Mouse (Mus musculus) heart, postnatal 14 days (tissue): Measurements from ENCODE around the gene Tns1. TPM values are rescaled to one million over a fixed set of nuclear protein-coding genes. Genes with fewer than 3 reads are reported as not detected.

ENCODE experiments used
- DNase-seq, 2 experiments: peaks; one replicate each; pipeline ENCODE4 v3.0.0; 2021 to 2022
- intact Hi-C: fragments of 180-260 bp; cut with DNase I; formaldehyde crosslinking; loops from one replicate; pipeline ENCODE4 v1.15.1; 2025
- total RNA-seq, 2 experiments: library from RNA; stranded (reverse); gene quantifications; 2 replicates each; pipeline ENCODE4 v1.2.3; 2021

Tns1 gene
- total RNA-seq, 2 experiments from 2014 or later, result 677 to 755 TPM

DNA sequence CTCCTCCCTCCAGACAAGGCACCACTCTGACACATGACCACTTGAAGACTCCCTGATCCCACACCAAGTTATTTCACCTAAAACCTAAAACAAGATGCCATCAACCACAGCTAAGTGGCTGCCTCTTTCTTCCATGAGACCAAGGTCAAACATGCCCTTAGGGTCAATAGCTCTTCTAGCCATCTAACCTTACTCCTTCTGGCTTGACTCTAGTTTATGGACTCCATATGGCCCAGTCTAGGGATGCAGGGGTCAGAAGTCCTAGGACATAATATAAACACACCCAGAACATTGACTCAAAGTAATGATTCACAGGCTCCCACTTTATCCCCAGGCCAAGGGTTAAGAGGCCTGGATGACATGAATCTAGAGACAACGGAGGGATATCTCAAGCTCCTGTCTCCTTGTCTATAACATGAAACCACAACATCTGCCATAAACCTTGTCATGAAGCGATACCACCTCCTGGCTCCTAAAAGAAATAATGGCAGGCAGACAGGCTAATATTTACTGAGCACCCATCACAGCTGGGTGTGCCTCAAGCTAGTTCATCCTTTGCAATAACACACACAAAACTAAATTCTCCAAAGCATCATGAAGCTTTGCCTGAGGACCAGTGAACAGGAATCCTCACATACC is 123.3 kb downstream of the Tns1 start:
- no peak for DNase-seq
- intact Hi-C loops, result no loop called here

DNA sequence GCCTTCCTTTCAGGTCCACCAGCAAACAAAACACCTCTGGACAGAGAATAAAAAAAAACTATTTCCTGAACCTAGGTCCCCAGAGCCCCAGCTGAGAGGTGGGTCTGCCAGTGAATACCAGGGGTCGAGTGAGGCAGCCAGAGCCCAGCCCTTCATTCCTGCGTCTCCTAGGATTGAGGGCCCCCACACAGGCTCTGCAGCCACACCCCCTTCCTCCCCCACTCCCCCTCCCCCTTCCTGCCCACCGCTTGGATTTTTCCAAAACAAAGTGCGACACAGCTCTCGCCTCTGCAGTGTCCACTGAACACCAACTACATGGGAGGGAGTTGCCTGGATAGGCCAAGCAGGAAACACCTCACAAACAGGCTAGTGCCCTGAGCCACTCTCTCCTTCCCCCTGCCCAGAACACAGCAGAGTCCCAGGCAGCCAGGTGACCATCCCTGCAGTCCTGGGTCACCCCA is 124.0 kb downstream of the Tns1 start:
- DNase-seq, result peak; percentile 55 to 58

DNA sequence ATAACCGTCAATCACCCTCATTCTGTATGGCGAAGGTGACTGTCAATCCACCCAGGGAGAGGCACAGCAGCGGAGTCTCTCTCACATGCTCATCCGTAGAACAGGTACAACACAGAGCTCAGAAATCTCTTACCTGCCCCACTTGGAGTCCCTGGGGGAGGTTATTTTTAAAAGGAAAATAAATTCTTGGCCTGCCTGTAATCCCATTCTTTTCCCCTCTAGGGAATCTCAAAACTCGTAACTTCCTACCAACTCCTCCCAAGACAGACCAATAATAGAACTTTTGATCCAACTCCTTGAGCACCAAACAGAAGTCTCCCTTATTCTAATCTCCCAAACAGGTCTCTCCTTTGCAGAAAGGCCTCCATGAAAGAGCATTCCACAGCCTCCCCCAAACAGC is 124.7 kb downstream of the Tns1 start:
- DNase-seq, result no peak
- intact Hi-C loops, result loop anchor here (2.0 to 5.0 kb wide), 2 partner anchors 33 to 77 kb away; no protein-coding TSS in a partner anchor

More for the DNA sequence above, 124.0 kb downstream of the Tns1 start:
- intact Hi-C loops, result no loop called here

DNA sequence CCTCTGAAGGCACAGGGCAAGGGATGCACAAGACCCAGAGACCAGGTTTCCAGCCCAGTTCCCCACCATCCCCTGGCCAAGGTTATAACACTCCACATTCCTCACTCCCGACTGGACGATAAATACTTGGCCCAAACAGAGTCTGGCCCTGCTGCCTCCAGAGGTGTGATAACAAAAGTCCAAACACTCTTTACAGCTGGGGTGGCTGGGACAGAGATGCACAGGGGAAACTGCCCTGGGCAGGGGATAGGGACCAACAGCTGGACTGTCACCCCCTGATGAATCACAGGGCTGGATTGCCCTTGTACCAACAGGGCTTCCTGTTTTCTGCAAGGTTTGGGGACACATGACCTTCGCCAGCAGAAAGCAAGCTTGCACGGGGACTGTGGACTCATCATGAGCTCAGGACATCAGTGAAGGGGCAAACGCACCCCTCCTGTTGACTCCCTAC is 125.3 kb downstream of the Tns1 start:
- intact Hi-C loops, result loop anchor here (2.0 to 5.0 kb wide), 2 partner anchors 33 to 78 kb away; no protein-coding TSS in a partner anchor
- DNase-seq, result peak in 1 of 2 experiments; percentile 56

DNA sequence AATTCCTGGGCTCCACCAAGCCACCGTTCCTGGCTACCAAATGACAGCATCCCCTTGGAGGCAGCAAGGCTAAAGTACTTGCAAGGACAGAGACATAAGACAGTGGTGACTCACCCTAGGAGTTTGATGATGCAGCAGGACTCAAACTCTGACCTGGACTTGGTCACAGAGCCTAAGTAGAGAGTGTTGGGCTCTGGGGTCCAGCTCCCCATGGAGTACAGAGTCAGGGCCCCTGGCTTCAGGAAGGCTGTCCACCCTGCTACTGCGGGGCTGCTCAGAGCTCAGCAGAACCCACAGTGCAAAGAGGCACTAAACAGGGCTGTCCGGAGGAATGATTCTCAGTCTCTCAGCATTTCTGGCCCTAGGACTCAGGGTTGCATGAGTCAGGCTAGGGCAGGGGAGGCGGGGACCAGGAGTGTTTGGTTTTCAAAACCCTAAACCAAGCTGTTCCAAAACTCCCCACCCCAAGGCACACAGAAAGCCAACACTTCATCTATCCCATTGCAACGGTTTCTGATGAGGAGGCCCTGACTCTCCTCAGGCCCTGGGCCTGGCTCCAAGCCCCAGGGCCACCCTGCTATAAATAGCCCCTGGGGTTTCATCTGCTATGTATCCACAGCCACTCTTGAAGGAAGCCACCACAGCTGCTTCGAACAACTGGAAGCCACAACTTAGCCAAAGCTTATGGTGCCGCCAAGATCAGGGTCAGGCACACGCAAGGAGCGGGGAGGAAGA is 126.0 kb downstream of the Tns1 start:
- intact Hi-C loops, result loop anchor here (2.0 to 5.0 kb wide), 2 partner anchors 34 to 79 kb away; no protein-coding TSS in a partner anchor
- peak; percentile 72 to 79 for DNase-seq

DNA sequence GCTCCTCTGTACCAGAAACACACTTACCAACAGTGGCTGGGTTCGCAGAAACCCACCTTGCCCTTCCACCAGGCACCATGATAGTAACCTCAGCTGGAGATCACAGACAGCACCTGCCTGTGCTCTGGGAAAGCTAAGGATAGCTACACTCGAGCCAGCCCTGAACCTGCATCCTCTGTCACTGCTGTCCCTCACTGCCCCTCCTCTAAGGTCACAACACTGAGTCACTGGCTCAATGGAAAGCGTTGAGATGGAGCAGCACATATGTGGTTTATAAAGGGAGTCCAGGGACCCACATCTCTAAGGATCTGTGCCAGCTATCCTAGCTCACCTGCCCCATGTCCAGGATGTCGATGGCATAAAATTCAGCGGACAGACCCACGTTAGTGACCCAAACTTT is 126.9 kb downstream of the Tns1 start:
- intact Hi-C loops, result loop anchor here (5.0 kb wide), 1 partner anchor 35 kb away; no protein-coding TSS in a partner anchor

DNA sequence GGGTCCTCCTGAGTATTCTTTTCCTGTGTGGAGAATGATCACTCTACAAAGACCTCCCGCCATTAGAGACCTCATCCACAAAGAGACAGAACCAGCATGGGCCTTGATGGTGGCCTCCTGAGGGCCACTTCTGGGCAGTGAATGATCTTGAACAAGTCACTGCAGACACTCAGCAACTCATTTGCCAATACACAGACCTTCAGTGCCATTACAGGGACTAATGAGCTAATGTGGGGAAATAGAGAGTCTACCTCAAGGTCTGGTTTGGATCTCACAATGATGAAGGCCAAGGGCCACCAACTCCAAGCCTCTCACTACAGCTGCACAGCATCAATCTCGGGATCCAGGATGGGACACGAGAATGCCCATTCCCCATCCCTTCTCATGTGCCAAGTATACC is 127.6 kb downstream of the Tns1 start:
- DNase-seq, result no peak
- intact Hi-C loops, result loop anchor here (5.0 kb wide), 1 partner anchor 36 kb away; no protein-coding TSS in a partner anchor

More for the DNA sequence above, 126.9 kb downstream of the Tns1 start:
- no peak for DNase-seq

DNA sequence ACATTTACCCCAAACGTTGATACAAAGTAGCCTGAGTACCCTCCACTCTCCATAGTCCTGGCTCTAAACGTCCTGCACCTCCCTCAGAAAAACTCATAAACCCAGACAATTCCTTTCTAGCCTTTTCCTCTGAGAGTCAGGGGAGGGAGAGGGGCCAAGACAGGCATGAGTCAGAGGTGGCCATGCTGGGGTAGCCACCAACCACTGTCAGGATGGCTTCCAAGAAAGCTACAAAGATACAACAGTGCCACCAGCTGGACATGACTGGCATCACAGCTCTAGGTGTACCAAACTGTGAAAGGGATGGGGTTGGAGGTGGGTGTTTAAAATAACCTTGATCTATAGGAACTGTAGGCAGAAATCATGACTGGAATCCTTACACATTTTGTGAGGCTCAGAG is 128.0 kb downstream of the Tns1 start:
- intact Hi-C loops, result loop anchor here (5.0 kb wide), 1 partner anchor 36 kb away; no protein-coding TSS in a partner anchor
- peak; percentile 71 to 86 for DNase-seq

DNA sequence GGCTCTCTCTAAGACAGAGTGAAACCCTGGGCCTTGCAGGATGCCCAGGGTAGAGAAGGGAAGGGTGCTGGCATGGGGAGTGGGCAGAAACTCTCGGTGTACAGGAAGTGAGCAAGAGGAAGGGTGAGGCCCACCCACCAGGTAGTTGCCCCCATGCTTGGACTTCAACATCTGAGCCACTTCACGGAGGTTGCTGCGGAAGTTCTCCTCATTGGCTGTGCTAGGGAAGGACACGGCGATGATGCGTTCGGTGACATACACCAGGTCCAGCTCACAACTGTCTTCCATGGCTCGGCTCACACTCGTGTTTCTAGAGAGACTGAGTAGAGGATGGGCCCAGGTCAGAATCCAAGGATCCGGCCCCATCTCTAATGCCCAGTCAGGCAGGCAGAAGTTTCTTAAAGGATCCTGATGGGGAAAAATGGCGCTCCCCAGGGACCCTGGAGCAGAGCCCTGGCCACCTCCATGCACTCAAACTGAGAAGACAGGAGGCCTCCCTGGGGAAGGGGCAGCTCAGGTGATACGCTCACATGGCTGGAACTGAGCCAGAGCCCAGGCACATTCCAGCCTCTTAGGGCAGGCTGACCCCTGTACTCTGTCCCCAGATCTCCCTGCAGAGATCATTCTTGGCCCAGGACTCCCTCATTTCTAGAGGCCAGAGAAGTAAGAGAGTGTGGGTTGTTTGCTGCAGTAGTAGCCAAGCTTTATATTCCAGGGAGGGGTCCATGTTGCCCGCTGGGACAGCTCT is 129.0 kb downstream of the Tns1 start:
- DNase-seq, result peak in 1 of 2 experiments; percentile 38
- intact Hi-C loops, result loop anchor here (2.0 to 5.0 kb wide), 2 partner anchors 37 to 92 kb away; no protein-coding TSS in a partner anchor

DNA sequence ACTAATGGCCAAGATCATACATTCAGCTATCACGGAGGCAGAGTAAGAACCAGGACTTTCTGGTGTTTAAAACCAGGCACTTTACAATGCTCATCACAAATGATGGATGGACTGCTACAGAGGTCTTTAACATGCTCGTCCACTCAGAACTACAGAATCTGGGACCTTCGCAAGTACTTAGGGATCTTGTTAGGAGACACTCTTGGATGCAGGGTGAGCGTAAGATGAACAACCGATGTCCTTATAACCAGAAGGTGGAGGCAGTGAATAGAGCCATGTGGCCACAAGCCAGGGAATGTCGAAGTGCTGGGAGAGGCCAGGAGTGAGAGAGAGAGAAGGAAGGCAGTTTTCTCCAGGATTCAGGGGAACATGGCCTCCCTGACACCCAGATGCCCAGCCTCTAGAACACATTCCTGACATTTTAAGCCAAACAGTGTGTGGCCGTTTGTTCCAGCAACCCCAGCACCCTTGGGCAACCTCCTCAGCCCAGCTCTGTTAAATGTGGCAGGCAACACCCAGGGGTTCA is 130.3 kb downstream of the Tns1 start:
- intact Hi-C loops, result loop anchor here (2.0 kb wide), 2 partner anchors 91 to 129 kb away; no protein-coding TSS in a partner anchor
- peak; percentile 59 to 73 for DNase-seq

DNA sequence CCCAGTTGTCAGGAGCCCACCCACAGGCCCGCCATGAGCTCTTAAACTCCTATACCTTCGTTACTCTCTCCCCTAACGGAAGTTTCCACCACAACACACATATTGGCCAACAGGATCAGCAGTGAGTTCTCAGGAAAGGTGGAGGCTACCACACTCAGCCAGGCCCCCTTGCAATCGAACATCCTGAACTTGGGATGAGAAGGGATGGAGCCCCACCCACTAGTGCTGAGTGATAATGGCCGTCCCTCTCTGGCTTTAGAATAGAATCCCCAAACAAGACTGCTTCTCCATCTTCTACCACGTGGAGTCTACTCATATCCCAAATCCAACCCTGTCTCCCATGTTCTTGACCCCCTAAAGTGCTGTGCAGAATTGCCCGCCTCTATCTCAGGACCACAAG is 131.0 kb downstream of the Tns1 start:
- no peak for DNase-seq
- intact Hi-C loops, result loop anchor here (2.0 kb wide), 1 partner anchor 130 kb away; no protein-coding TSS in a partner anchor

DNA sequence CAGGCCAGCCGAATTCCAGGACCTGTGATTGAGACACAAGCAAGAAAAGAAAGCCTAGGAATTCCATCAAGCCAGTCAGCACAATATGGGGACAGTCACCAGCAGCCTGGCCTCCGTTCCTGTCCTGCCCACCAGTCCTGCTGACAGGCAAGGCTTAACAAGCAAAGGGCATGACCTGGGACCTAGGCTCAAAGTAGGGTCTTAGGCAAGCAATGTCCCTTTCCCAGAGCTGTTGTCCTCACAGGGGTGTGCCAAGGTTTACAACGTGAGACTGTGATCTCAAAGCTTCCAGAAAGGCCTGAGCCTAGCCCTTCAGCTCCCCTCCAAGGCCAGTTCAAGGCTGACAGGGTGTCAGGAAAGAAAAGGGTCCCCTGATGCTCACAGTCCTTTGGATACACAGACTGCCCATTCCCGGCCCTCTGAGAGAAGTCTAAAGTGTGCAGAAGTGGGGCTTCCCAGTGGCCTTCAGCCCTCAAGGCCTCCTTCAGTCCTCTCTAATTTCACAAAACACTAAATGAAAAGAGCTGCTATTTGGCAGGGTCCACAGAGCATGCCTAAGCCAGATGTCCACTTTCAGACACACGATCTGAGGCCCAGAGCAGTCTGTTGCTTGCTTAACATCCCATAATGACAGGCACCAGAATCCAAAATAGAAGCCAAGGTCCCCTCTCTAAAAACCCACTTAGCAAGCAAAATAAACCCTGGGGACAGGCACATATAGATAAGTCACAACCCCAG is 131.9 kb downstream of the Tns1 start:
- no peak for DNase-seq
- intact Hi-C loops, result loop anchor here (2.0 kb wide), 1 partner anchor 130 kb away; no protein-coding TSS in a partner anchor

DNA sequence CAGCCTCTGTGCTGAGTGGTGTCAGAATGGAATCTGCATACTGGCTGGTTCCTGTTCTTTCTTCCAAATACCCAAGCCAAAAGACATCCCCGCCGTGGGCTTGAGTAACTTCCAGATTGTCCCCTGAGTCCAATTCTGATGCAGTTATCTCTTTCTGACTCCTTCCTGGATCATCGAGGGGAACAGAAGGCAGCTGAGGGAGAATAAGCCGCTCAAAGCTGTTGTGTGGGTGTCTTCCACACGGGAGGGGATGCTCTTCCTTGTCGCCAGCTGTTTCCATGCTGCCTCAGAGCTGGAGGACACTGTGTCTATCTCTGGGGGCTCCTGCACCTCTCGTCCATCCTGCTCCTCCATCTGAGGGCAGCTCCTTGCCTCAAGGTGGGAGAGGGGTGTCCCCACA is 133.0 kb downstream of the Tns1 start:
- DNase-seq, result no peak
- intact Hi-C loops, result no loop called here

DNA sequence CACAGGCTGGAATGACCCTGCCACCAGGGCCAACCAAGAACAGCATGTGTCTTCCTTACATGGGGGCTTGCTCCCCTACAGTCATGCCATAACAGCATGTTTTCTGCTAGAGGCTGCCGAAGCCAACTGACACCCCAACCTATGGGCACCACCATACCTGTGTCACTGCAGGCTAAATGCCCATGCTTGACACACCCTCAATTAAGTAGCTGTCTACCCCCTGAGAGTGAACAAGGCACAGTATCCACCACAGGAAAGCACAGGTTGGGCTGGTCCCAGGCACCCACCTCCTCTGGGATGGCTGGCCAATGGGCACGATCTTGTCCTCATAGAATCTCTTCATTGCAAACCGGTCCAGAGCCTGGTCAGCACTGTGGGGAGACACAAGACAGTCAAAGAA is 134.2 kb downstream of the Tns1 start:
- intact Hi-C loops, result no loop called here
- DNase-seq, result no peak

DNA sequence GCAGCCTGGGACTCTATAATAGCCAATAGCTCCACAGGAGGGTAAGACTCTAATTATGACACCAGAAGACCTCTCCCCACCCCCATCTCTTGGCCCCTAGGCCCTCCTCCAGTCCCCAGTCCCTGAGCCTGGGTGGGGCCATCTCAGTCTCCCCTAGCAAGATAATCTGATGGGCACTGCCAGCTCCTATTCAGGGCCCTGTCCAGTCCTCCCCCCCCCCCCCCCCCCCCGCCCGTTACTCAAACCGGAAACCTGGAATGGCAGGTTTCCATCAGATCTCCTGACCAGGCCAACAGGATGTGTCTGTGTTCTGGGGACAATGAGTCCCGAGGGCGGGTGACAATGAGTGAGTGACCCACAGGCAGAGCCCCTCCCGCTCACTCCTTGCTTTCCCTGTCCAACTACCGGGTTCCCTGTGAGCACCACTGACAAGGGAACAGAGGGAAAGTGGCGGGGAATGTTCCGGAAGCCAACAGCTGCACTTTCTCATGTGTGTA is 136.5 kb downstream of the Tns1 start:
- DNase-seq, result peak; percentile 66 to 72
- intact Hi-C loops, result no loop called here

DNA sequence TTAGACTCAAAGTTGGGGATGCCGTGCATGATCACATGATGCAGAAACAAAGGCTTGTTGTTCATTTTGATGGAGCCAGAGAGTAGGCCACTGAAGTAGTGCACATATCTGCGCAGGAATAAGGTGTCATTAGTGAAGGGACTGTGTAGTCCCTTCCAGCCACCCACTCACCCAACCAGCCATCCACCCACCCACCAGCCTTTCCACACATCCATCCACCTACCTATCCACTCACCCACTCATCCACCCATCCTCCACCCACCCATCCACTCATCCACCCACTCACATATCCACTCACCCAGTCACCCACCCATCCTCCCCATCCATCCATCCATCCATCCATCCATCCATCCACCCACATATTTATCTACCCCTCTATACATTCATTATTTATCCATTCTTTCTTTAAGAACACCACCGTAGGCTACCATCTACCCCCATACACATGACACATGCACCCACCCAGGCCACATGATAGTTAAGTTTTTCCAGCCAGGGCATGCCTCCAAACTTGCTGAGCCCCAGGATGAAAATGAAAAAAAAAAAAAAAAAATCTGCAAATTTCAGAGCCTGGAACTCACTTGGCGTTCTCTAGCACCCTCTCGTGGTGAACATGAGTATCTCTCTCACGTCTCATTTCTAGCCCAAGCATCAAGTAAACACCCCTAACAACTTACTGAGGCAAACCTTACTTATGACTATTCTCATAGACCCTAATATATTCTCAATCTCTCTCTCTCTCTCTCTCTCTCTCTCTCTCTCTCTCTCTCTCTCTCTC is 137.8 kb downstream of the Tns1 start:
- peak; percentile 69 to 76 for DNase-seq
- intact Hi-C loops, result loop anchor here (1.0 kb wide), 1 partner anchor 82 kb away; no protein-coding TSS in a partner anchor

DNA sequence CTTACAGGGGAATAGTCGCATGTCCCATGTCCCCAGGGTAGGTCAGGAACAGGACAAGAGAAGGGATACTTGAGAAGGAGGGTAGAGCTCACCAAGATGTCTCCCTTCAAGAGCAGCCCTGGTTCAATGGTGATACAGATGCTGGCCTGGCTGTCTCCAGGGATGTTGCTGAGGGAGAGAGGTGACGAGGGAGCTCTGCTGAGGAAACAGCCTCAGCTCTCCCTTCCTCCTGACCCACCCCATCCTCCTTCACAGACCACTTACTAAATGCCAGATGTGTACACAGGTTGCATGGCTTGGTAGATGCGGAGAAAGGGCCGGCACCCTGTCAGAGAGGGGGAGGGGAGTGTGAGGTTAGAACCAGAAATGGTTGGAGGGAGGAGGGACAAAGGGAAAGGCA is 138.6 kb downstream of the Tns1 start:
- intact Hi-C loops, result loop anchor here (1.0 to 2.0 kb wide), 2 partner anchors 17 to 81 kb away; no protein-coding TSS in a partner anchor
- DNase-seq, result no peak

DNA sequence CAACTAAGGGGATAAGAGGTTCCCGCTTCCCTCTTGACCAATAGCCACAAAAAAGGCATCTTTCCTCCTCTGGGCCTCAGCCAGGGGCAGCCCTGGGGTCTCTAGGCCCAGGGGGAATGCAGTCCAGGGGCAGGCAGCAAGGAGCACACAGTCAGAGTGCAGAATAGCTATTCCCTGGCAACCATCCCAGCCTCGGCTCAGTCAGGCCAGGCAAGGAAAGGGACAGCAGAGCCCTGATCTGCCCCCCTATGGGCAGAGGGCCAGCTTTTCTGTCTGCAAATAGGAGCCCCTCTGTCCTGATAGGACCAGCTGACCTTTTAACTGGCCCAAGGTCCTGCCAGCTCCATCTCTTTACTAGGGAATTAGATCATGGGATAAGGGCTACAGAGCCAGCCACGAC is 145.0 kb downstream of the Tns1 start:
- DNase-seq, result peak; percentile 76 to 78
- intact Hi-C loops, result no loop called here
